Mouse (Mus musculus) intestine, embryonic 16.5 days (tissue): ENCODE results near the gene Nolc1. TPM values are rescaled to one million over a fixed set of nuclear protein-coding genes. Genes with fewer than 3 reads are reported as not detected.

Experiments used
- ATAC-seq: fragments of 200-750 bp; cut with Nextera tagmentation; 2 replicates; pipeline ENCODE4 v1.8.0; 2017; ENCODE audit warnings: moderate TSS enrichment, moderate library complexity
- H3K27ac ChIP-seq: fragments of 300-500 bp; sonication (generic); 2 replicates; pipeline ENCODE4 v1.5.1; 2014; ENCODE audit warnings: mild to moderate bottlenecking, low read length
- H3K27me3 ChIP-seq: fragments of 300-500 bp; sonication (generic); replicated peaks from 2 replicates; pipeline ENCODE4 v1.6.1; 2014; ENCODE audit warnings: low read length, control low read depth, mixed read lengths; ENCODE audit not compliant: control insufficient read depth, insufficient read depth
- H3K36me3 ChIP-seq: fragments of 300-500 bp; sonication (generic); 2 replicates; pipeline ENCODE4 v1.6.1; 2014; ENCODE audit warnings: low read length, control low read depth; ENCODE audit not compliant: control insufficient read depth, insufficient read depth
- H3K4me1 ChIP-seq: fragments of 300-500 bp; sonication (generic); 2 replicates; pipeline ENCODE4 v1.6.1; 2014; ENCODE audit warnings: low read length, control low read depth, mixed read lengths; ENCODE audit not compliant: control insufficient read depth, insufficient read depth
- H3K4me2 ChIP-seq: fragments of 300-500 bp; sonication (generic); 2 replicates; pipeline ENCODE4 v1.6.1; 2014; ENCODE audit warnings: low read depth, low read length, control low read depth
- H3K4me3 ChIP-seq: fragments of 300-500 bp; sonication (generic); 2 replicates; pipeline ENCODE4 v1.5.1; 2014; ENCODE audit warnings: mild to moderate bottlenecking, low read length
- H3K9ac ChIP-seq: fragments of 300-500 bp; sonication (generic); 2 replicates; pipeline ENCODE4 v1.6.1; 2014; ENCODE audit warnings: low read depth, low read length
- H3K9me3 ChIP-seq: fragments of 300-500 bp; sonication (generic); 2 replicates; pipeline ENCODE4 v1.6.1; 2016; ENCODE audit warnings: low read length, control low read depth; ENCODE audit not compliant: control insufficient read depth
- WGBS: fragments of 180-500 bp; shearing (Covaris S2); extraction: QIAGEN DNeasy Blood & Tissue Kit; methylation state at CpG from one replicate; pipeline ENCODE4 v1.1.7; 2014; 5-methylcytosine and 5-hydroxymethylcytosine counted together
- polyA plus RNA-seq: library from polyadenylated mRNA; unstranded; fragments of >200 nt; fragmentation: Nextera tagmentation; extraction: Ambion mirVana; gene quantifications from 2 replicates; pipeline ENCODE4 v1.2.1, GENCODE M21; 2015

The Nolc1 gene
- polyA plus RNA-seq, 1 experiment from 2014 or later, result 88.8 TPM

- no peak overlapping the region for H3K27ac ChIP-seq
- peaks cover 23% of the 10 kb centered on the region for H3K36me3 ChIP-seq
- no peaks in the 10 kb centered on the region for H3K27me3 ChIP-seq
- no peaks in the 10 kb centered on the region for H3K9me3 ChIP-seq
- H3K4me1 ChIP-seq, result peaks cover 13% of the 10 kb centered on the region
- WGBS, result 68% methylated on average over 3 of the region's 3 CpGs
- no peak for ATAC-seq
- no peak overlapping the region for H3K9ac ChIP-seq
- H3K4me3 ChIP-seq, result no peak overlapping the region
- no peak overlapping the region for H3K4me2 ChIP-seq
Measured at GRCm38 (mm10) chr19:46078535-46078934, 2.9 kb downstream of the Nolc1 start.

GRCm38 (mm10) chr19:46085185-46085584, 9.5 kb downstream of the Nolc1 start:
- H3K27ac ChIP-seq, result no peak overlapping the region
- no peaks in the 10 kb centered on the region for H3K9me3 ChIP-seq
- H3K27me3 ChIP-seq, result no peaks in the 10 kb centered on the region
- H3K4me1 ChIP-seq, result no peaks in the 10 kb centered on the region
- no peak for ATAC-seq
- WGBS, result 94% methylated on average over 8 of the region's 8 CpGs
- H3K4me2 ChIP-seq, result no peak overlapping the region
- no peak overlapping the region for H3K9ac ChIP-seq
- no peak overlapping the region for H3K4me3 ChIP-seq
- H3K36me3 ChIP-seq, result peaks cover 24% of the 10 kb centered on the region

GRCm38 (mm10) chr19:46086337-46086736, 10.7 kb downstream of the Nolc1 start:
- ATAC-seq, result no peak
- Histone ChIP-seq H3K4me3 (no peak overlapping the region), H3K36me3 (peaks cover 19% of the 10 kb centered on the region), H3K9me3 (no peaks in the 10 kb centered on the region), H3K4me1 (no peaks in the 10 kb centered on the region), H3K9ac (no peak overlapping the region), H3K27ac (no peak overlapping the region), H3K27me3 (no peaks in the 10 kb centered on the region), H3K4me2 (no peak overlapping the region)
- WGBS, result 57% methylated on average over 3 of the region's 3 CpGs

- peaks cover 10% of the 10 kb centered on the region for H3K36me3 ChIP-seq
- ATAC-seq, result no peak
- H3K4me1 ChIP-seq, result no peaks in the 10 kb centered on the region
- H3K27ac ChIP-seq, result no peak overlapping the region
- H3K9me3 ChIP-seq, result no peaks in the 10 kb centered on the region
- WGBS, result 72% methylated on average over 7 of the region's 7 CpGs
- H3K4me2 ChIP-seq, result no peak overlapping the region
- H3K9ac ChIP-seq, result no peak overlapping the region
- H3K27me3 ChIP-seq, result no peaks in the 10 kb centered on the region
- H3K4me3 ChIP-seq, result no peak overlapping the region
Measured at GRCm38 (mm10) chr19:46087871-46088270, 12.2 kb downstream of the Nolc1 start.

- no peak overlapping the region for H3K9ac ChIP-seq
- no peaks in the 10 kb centered on the region for H3K27me3 ChIP-seq
- no peak overlapping the region for H3K27ac ChIP-seq
- no peaks in the 10 kb centered on the region for H3K4me1 ChIP-seq
- H3K4me2 ChIP-seq, result no peak overlapping the region
- H3K4me3 ChIP-seq, result no peak overlapping the region
- ATAC-seq, result no peak
- no peaks in the 10 kb centered on the region for H3K9me3 ChIP-seq
- no peaks in the 10 kb centered on the region for H3K36me3 ChIP-seq
- 79% methylated on average over 4 of the region's 4 CpGs for WGBS
Measured at GRCm38 (mm10) chr19:46091641-46092040, 16.0 kb downstream of the Nolc1 start.

GRCm38 (mm10) chr19:46094144-46094543, 18.5 kb downstream of the Nolc1 start:
- Histone ChIP-seq H3K27me3 (no peaks in the 10 kb centered on the region), H3K4me1 (no peaks in the 10 kb centered on the region), H3K27ac (no peak overlapping the region), H3K4me2 (no peak overlapping the region), H3K9me3 (no peaks in the 10 kb centered on the region), H3K4me3 (no peak overlapping the region), H3K9ac (no peak overlapping the region), H3K36me3 (no peaks in the 10 kb centered on the region)
- ATAC-seq, result no peak
- 94% methylated on average over 2 of the region's 2 CpGs for WGBS

- no peak for ATAC-seq
- Histone ChIP-seq H3K4me3 (no peak overlapping the region), H3K9me3 (no peaks in the 10 kb centered on the region), H3K4me2 (no peak overlapping the region), H3K36me3 (no peaks in the 10 kb centered on the region), H3K27me3 (no peaks in the 10 kb centered on the region), H3K9ac (no peak overlapping the region), H3K27ac (no peak overlapping the region), H3K4me1 (no peaks in the 10 kb centered on the region)
- WGBS, result 84% methylated on average over 4 of the region's 4 CpGs
Measured at GRCm38 (mm10) chr19:46095291-46095690, 19.6 kb downstream of the Nolc1 start.

- no peaks in the 10 kb centered on the region for H3K9me3 ChIP-seq
Measured at GRCm38 (mm10) chr19:46096396-46096795, 20.7 kb downstream of the Nolc1 start.

GRCm38 (mm10) chr19:46099561-46099960, 23.9 kb downstream of the Nolc1 start:
- H3K27me3 ChIP-seq, result no peaks in the 10 kb centered on the region
- WGBS, result 89% methylated on average over 3 of the region's 3 CpGs
- no peaks in the 10 kb centered on the region for H3K9me3 ChIP-seq
- H3K27ac ChIP-seq, result no peak overlapping the region
- no peaks in the 10 kb centered on the region for H3K4me1 ChIP-seq
- ATAC-seq, result no peak
- H3K36me3 ChIP-seq, result no peaks in the 10 kb centered on the region
- H3K9ac ChIP-seq, result no peak overlapping the region
- no peak overlapping the region for H3K4me3 ChIP-seq
- no peak overlapping the region for H3K4me2 ChIP-seq

More at GRCm38 (mm10) chr19:46096396-46096795, 20.7 kb downstream of the Nolc1 start:
- no peak overlapping the region for H3K27ac ChIP-seq
- H3K4me1 ChIP-seq, result no peaks in the 10 kb centered on the region
- no peaks in the 10 kb centered on the region for H3K36me3 ChIP-seq
- H3K9ac ChIP-seq, result no peak overlapping the region
- no peak overlapping the region for H3K4me2 ChIP-seq
- WGBS, result 91% methylated on average over 5 of the region's 5 CpGs
- no peak for ATAC-seq
- H3K4me3 ChIP-seq, result no peak overlapping the region
- no peaks in the 10 kb centered on the region for H3K27me3 ChIP-seq

GRCm38 (mm10) chr19:46103437-46104186, 27.9 kb downstream of the Nolc1 start:
- Histone ChIP-seq H3K9me3 (no peaks in the 10 kb centered on the region), H3K36me3 (no peaks in the 10 kb centered on the region), H3K27ac (no peak overlapping the region), H3K4me1 (no peaks in the 10 kb centered on the region), H3K27me3 (no peaks in the 10 kb centered on the region), H3K4me2 (no peak overlapping the region), H3K9ac (no peak overlapping the region), H3K4me3 (no peak overlapping the region)
- ATAC-seq, result no peak
- WGBS, result 81% methylated on average over 6 of the region's 6 CpGs
